Mouse (Mus musculus): ENCODE measurements around the gene Lgr4. TPM values are rescaled to one million over a fixed set of nuclear protein-coding genes. Genes with fewer than 3 reads are reported as not detected.

Lgr4 gene
- polyA plus RNA-seq, 1 experiment = 3.8 TPM

DNA sequence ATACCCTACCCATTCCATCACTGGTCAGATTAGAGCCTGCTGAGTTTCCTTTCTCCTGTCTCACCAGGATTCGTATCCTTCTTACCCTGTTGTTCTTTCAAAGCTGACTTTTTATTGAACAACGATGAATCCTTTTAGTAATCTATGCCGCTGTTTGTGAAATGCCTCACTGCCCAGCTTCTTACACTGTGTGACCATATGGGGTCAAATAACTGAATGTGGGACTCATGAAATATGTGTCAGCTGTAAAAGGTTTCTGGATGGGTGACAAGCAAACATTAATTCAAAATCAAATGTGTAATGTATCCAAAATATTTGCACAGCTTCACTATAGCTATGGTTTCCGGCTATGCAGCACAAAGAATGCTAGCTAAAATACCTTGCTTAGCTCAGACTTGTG, 28.1 kb downstream of the Lgr4 start:
- Histone ChIP-seq H3K4me2 (ENCODE audit: low read depth) (no peak overlapping the region), H3K36me3 (ENCODE audit: control insufficient read depth, insufficient read depth) (no peaks in the 10 kb centered on the region), H3K79me2 (ENCODE audit: control insufficient read depth, insufficient read depth) (peaks cover 42% of the 10 kb centered on the region), H3ac (ENCODE audit: control insufficient read depth, insufficient read length) (no peak overlapping the region), H3K4me3 (no peak overlapping the region), H3K27me3 (ENCODE audit: control insufficient read depth, insufficient read depth, insufficient read length) (no peaks in the 10 kb centered on the region)
- TF ChIP-seq REST (IDR thresholded peaks at IDR 0.05; ENCODE audit: insufficient read depth, insufficient read length) = no peak
- no peak for TF ChIP-seq TCF3 (IDR thresholded peaks at IDR 0.05; ENCODE audit: insufficient read length, low read depth)
- TF ChIP-seq SRF (IDR thresholded peaks at IDR 0.05; ENCODE audit: control insufficient read depth, insufficient read length, low read depth) = no peak
- TF ChIP-seq MYOG (IDR thresholded peaks at IDR 0.05; ENCODE audit: control insufficient read depth in 1 of 3, insufficient read depth in 1 of 3, insufficient read length in 2 of 3, low read depth in 2 of 3) = no peak
- no peak for TF ChIP-seq POLR2A (IDR thresholded peaks at IDR 0.05; ENCODE audit: insufficient read length, low read depth)
- TF ChIP-seq USF1 (IDR thresholded peaks at IDR 0.05; ENCODE audit: low read depth) = no peak
- no peak for TF ChIP-seq CEBPB (IDR thresholded peaks at IDR 0.05; ENCODE audit: insufficient read depth, poor library complexity, severe bottlenecking)
- TF ChIP-seq E2F4 (IDR thresholded peaks at IDR 0.05; ENCODE audit: insufficient read depth) = no peak
- no peak for TF ChIP-seq MAX (IDR thresholded peaks at IDR 0.05; ENCODE audit: low read depth)
- no peak for TF ChIP-seq MYOD1 (IDR thresholded peaks at IDR 0.05; ENCODE audit: control insufficient read depth in 1 of 3, insufficient read length in 2 of 3, low read depth in 2 of 3)
- TF ChIP-seq POLR2AphosphoS2 (IDR thresholded peaks at IDR 0.05; ENCODE audit: insufficient read length, low read depth) = no peak
- TF ChIP-seq TCF12 (IDR thresholded peaks at IDR 0.05; ENCODE audit: insufficient read depth, poor library complexity, severe bottlenecking) = no peak

DNA sequence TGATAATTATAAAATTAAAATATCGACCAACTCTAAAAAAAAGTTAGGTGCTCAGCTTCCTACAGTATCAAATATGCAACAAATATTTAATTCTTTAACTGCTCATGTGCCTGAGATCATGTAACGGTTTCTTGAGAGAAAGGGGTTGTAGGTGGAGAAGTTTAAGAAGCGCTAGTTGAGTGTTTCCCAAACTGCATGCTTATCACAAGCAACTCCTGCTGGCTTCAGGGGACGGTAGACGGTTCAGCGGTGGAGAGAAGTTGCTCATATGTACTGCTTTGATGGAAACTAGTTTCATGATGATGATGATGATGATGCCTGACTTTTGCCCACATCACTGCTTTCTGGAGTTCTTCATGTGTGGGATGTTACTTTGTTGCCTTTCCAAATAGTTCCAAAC, 29.0 kb downstream of the Lgr4 start:
- H3K27me3 ChIP-seq (ENCODE audit: control insufficient read depth, insufficient read depth, insufficient read length) = no peaks in the 10 kb centered on the region
- H3ac ChIP-seq (ENCODE audit: control insufficient read depth, insufficient read length) = no peak overlapping the region
- no peak for TF ChIP-seq POLR2AphosphoS2 (IDR thresholded peaks at IDR 0.05; ENCODE audit: insufficient read length, low read depth)
- TF ChIP-seq TCF12 (IDR thresholded peaks at IDR 0.05; ENCODE audit: insufficient read depth, poor library complexity, severe bottlenecking) = no peak
- no peak for TF ChIP-seq MYOG (IDR thresholded peaks at IDR 0.05; ENCODE audit: control insufficient read depth in 1 of 3, insufficient read depth in 1 of 3, insufficient read length in 2 of 3, low read depth in 2 of 3)
- TF ChIP-seq CEBPB (IDR thresholded peaks at IDR 0.05; ENCODE audit: insufficient read depth, poor library complexity, severe bottlenecking) = no peak
- no peak for TF ChIP-seq SRF (IDR thresholded peaks at IDR 0.05; ENCODE audit: control insufficient read depth, insufficient read length, low read depth)
- no peak for TF ChIP-seq TCF3 (IDR thresholded peaks at IDR 0.05; ENCODE audit: insufficient read length, low read depth)
- no peak for TF ChIP-seq USF1 (IDR thresholded peaks at IDR 0.05; ENCODE audit: low read depth)
- TF ChIP-seq REST (IDR thresholded peaks at IDR 0.05; ENCODE audit: insufficient read depth, insufficient read length) = no peak
- TF ChIP-seq MYOD1 (IDR thresholded peaks at IDR 0.05; ENCODE audit: control insufficient read depth in 1 of 3, insufficient read length in 2 of 3, low read depth in 2 of 3) = no peak
- TF ChIP-seq MAX (IDR thresholded peaks at IDR 0.05; ENCODE audit: low read depth) = no peak
- no peak for TF ChIP-seq POLR2A (IDR thresholded peaks at IDR 0.05; ENCODE audit: insufficient read length, low read depth)
- TF ChIP-seq E2F4 (IDR thresholded peaks at IDR 0.05; ENCODE audit: insufficient read depth) = no peak
- H3K4me2 ChIP-seq (ENCODE audit: low read depth) = no peak overlapping the region
- no peak overlapping the region for H3K4me3 ChIP-seq
- H3K79me2 ChIP-seq (ENCODE audit: control insufficient read depth, insufficient read depth) = peaks cover 42% of the 10 kb centered on the region
- no peaks in the 10 kb centered on the region for H3K36me3 ChIP-seq (ENCODE audit: control insufficient read depth, insufficient read depth)

DNA sequence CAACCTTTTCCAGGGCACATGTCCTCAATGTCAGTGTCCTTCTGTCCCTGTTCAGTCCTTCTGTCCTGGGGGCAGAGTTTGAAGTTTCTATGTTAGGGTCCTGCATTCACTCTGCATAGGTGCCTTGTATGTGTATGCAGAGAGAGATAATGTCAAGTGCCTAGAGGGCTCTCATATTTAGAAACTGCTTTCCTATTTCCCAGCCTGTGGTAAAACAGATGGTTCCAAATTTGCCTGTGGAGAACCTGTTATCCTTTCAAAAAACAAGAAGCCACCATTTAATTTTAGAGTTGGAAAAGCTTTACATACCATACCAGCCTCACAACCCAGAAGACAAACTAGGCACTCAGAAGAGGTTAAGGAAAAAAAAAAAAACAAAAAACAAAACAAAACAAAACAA, 32.1 kb downstream of the Lgr4 start:
- no peaks in the 10 kb centered on the region for H3K36me3 ChIP-seq (ENCODE audit: control insufficient read depth, insufficient read depth)
- TF ChIP-seq SRF (IDR thresholded peaks at IDR 0.05; ENCODE audit: control insufficient read depth, insufficient read length, low read depth) (no peak), REST (IDR thresholded peaks at IDR 0.05; ENCODE audit: insufficient read depth, insufficient read length) (no peak), USF1 (IDR thresholded peaks at IDR 0.05; ENCODE audit: low read depth) (no peak), MAX (IDR thresholded peaks at IDR 0.05; ENCODE audit: low read depth) (no peak), MYOG (IDR thresholded peaks at IDR 0.05; ENCODE audit: control insufficient read depth in 1 of 3, insufficient read depth in 1 of 3, insufficient read length in 2 of 3, low read depth in 2 of 3) (no peak), POLR2A (IDR thresholded peaks at IDR 0.05; ENCODE audit: insufficient read length, low read depth) (no peak)
- H3K27me3 ChIP-seq (ENCODE audit: control insufficient read depth, insufficient read depth, insufficient read length) = no peaks in the 10 kb centered on the region
- H3ac ChIP-seq (ENCODE audit: control insufficient read depth, insufficient read length) = no peak overlapping the region
- no peak overlapping the region for H3K4me2 ChIP-seq (ENCODE audit: low read depth)
- no peak overlapping the region for H3K4me3 ChIP-seq
- H3K79me2 ChIP-seq (ENCODE audit: control insufficient read depth, insufficient read depth) = peaks cover 36% of the 10 kb centered on the region

DNA sequence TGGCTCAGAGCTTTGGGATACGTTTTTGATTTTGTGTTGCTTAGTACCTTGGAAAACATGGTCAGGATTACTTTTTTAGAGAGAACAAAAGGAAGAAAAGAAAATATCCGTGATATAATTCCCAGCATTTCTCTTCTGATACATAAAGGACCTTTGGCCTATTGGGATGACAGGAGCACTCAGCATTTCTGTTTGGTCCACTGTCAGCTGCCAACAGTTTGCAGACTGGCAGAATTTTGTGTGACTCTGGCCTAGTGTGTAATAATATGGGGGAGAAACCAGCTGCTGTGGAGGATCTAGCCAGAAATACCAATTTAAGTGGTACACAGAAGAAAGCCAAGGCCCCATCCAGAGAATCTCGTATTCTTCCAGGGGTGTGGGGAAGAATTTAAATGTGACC, 32.9 kb downstream of the Lgr4 start:
- no peak overlapping the region for H3K4me2 ChIP-seq (ENCODE audit: low read depth)
- TF ChIP-seq MYOD1 (IDR thresholded peaks at IDR 0.05; ENCODE audit: control insufficient read depth in 1 of 3, insufficient read length in 2 of 3, low read depth in 2 of 3) = no peak
- TF ChIP-seq TCF12 (IDR thresholded peaks at IDR 0.05; ENCODE audit: insufficient read depth, poor library complexity, severe bottlenecking) = no peak
- no peak for TF ChIP-seq REST (IDR thresholded peaks at IDR 0.05; ENCODE audit: insufficient read depth, insufficient read length)
- no peak for TF ChIP-seq POLR2AphosphoS2 (IDR thresholded peaks at IDR 0.05; ENCODE audit: insufficient read length, low read depth)
- no peak for TF ChIP-seq CEBPB (IDR thresholded peaks at IDR 0.05; ENCODE audit: insufficient read depth, poor library complexity, severe bottlenecking)
- no peak for TF ChIP-seq MAX (IDR thresholded peaks at IDR 0.05; ENCODE audit: low read depth)
- TF ChIP-seq E2F4 (IDR thresholded peaks at IDR 0.05; ENCODE audit: insufficient read depth) = no peak
- TF ChIP-seq SRF (IDR thresholded peaks at IDR 0.05; ENCODE audit: control insufficient read depth, insufficient read length, low read depth) = no peak
- no peak for TF ChIP-seq POLR2A (IDR thresholded peaks at IDR 0.05; ENCODE audit: insufficient read length, low read depth)
- no peak for TF ChIP-seq MYOG (IDR thresholded peaks at IDR 0.05; ENCODE audit: control insufficient read depth in 1 of 3, insufficient read depth in 1 of 3, insufficient read length in 2 of 3, low read depth in 2 of 3)
- no peak for TF ChIP-seq TCF3 (IDR thresholded peaks at IDR 0.05; ENCODE audit: insufficient read length, low read depth)
- TF ChIP-seq USF1 (IDR thresholded peaks at IDR 0.05; ENCODE audit: low read depth) = no peak

DNA sequence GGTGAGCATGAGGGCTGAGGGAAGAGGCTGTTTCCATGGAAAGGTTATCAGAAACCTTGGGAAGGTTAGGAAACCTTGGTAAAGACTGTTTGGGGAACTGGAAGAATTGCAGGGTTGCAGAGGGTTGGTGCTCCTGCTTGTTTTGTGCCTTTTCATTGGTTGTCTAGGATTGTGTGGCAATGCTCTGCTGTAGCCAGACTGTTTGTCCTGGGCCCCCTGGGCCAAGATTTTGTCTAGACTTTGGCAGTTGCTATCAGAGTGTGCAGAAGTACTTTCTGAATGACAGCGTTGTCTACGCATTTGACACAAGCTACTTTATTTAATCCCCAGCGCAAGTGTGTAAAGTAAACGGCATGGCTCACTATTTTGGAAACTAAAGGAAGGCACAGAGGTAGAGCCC, 33.6 kb downstream of the Lgr4 start:
- Histone ChIP-seq H3ac (ENCODE audit: control insufficient read depth, insufficient read length) (no peak overlapping the region), H3K79me2 (ENCODE audit: control insufficient read depth, insufficient read depth) (peaks cover 50% of the 10 kb centered on the region), H3K4me2 (ENCODE audit: low read depth) (no peak overlapping the region), H3K36me3 (ENCODE audit: control insufficient read depth, insufficient read depth) (no peaks in the 10 kb centered on the region), H3K27me3 (ENCODE audit: control insufficient read depth, insufficient read depth, insufficient read length) (no peaks in the 10 kb centered on the region), H3K4me3 (no peak overlapping the region)
- TF ChIP-seq MAX (IDR thresholded peaks at IDR 0.05; ENCODE audit: low read depth) (no peak), POLR2AphosphoS2 (IDR thresholded peaks at IDR 0.05; ENCODE audit: insufficient read length, low read depth) (no peak), TCF12 (IDR thresholded peaks at IDR 0.05; ENCODE audit: insufficient read depth, poor library complexity, severe bottlenecking) (no peak), E2F4 (IDR thresholded peaks at IDR 0.05; ENCODE audit: insufficient read depth) (no peak), REST (IDR thresholded peaks at IDR 0.05; ENCODE audit: insufficient read depth, insufficient read length) (no peak), POLR2A (IDR thresholded peaks at IDR 0.05; ENCODE audit: insufficient read length, low read depth) (no peak), TCF3 (IDR thresholded peaks at IDR 0.05; ENCODE audit: insufficient read length, low read depth) (no peak), CEBPB (IDR thresholded peaks at IDR 0.05; ENCODE audit: insufficient read depth, poor library complexity, severe bottlenecking) (no peak), USF1 (IDR thresholded peaks at IDR 0.05; ENCODE audit: low read depth) (no peak), SRF (IDR thresholded peaks at IDR 0.05; ENCODE audit: control insufficient read depth, insufficient read length, low read depth) (no peak), MYOG (IDR thresholded peaks at IDR 0.05; ENCODE audit: control insufficient read depth in 1 of 3, insufficient read depth in 1 of 3, insufficient read length in 2 of 3, low read depth in 2 of 3) (no peak), MYOD1 (IDR thresholded peaks at IDR 0.05; ENCODE audit: control insufficient read depth in 1 of 3, insufficient read length in 2 of 3, low read depth in 2 of 3) (no peak)

More for the DNA sequence above, 32.9 kb downstream of the Lgr4 start:
- Histone ChIP-seq H3K79me2 (ENCODE audit: control insufficient read depth, insufficient read depth) (peaks cover 42% of the 10 kb centered on the region), H3K27me3 (ENCODE audit: control insufficient read depth, insufficient read depth, insufficient read length) (no peaks in the 10 kb centered on the region), H3ac (ENCODE audit: control insufficient read depth, insufficient read length) (no peak overlapping the region), H3K4me3 (no peak overlapping the region), H3K36me3 (ENCODE audit: control insufficient read depth, insufficient read depth) (no peaks in the 10 kb centered on the region)
